Mouse (Mus musculus): ENCODE results near the gene Tbck.

GRCm38 (mm10) chr3:132808951-132809350 is 125.0 kb downstream of the Tbck start:
- TF ChIP-seq POLR2A (IDR thresholded peaks at IDR 0.05; ENCODE audit: insufficient read depth, low read depth, low read length) = no peak
- TF ChIP-seq CTCF (IDR thresholded peaks at IDR 0.05; ENCODE audit: insufficient read depth, low read depth, low read length) = no peak

Measured in olfactory bulb, adult 2 months (tissue).